Mouse (Mus musculus) embryonic facial prominence, embryonic 12.5 days (tissue): ENCODE results near the gene Tmem182. TPM values are rescaled to one million over a fixed set of nuclear protein-coding genes. Genes with fewer than 3 reads are reported as not detected.

Experiments
- ATAC-seq: fragments of 200-750 bp; cut with Nextera tagmentation; 2 replicates; pipeline ENCODE4 v1.8.0; 2017; ENCODE audit not compliant: insufficient number of reproducible peaks, insufficient read depth, low FRiP score, low TSS enrichment
- H3K27ac ChIP-seq: fragments of 300-500 bp; sonication (generic); 2 replicates; pipeline ENCODE4 v1.5.1; 2016; ENCODE audit warnings: mild to moderate bottlenecking
- H3K27me3 ChIP-seq: fragments of 300-500 bp; sonication (generic); 2 replicates; pipeline ENCODE4 v1.6.1; 2016; ENCODE audit warnings: mild to moderate bottlenecking, moderate library complexity
- H3K36me3 ChIP-seq: fragments of 300-500 bp; sonication (generic); 2 replicates; pipeline ENCODE4 v1.6.1; 2016; ENCODE audit warnings: mild to moderate bottlenecking
- H3K4me1 ChIP-seq: fragments of 300-500 bp; sonication (generic); 2 replicates; pipeline ENCODE4 v1.6.1; 2016
- H3K4me2 ChIP-seq: fragments of 300-500 bp; sonication (generic); replicated peaks from 2 replicates; pipeline ENCODE4 v1.6.1; 2016; ENCODE audit warnings: mild to moderate bottlenecking, moderate library complexity
- H3K4me3 ChIP-seq: fragments of 300-500 bp; sonication (generic); 2 replicates; pipeline ENCODE4 v1.5.1; 2016; ENCODE audit warnings: mild to moderate bottlenecking
- H3K9ac ChIP-seq: fragments of 300-500 bp; sonication (generic); 2 replicates; pipeline ENCODE4 v1.6.1; 2016; ENCODE audit warnings: mild to moderate bottlenecking, moderate library complexity
- H3K9me3 ChIP-seq: fragments of 300-500 bp; sonication (generic); 2 replicates; pipeline ENCODE4 v1.6.1; 2016; ENCODE audit warnings: mild to moderate bottlenecking, moderate library complexity
- WGBS: fragments of 180-500 bp; shearing (Covaris S2); methylation state at CpG from one replicate; pipeline ENCODE4 v1.1.7; 2016; 5-methylcytosine and 5-hydroxymethylcytosine counted together
- polyA plus RNA-seq: library from polyadenylated mRNA; unstranded; fragments of >200 nt; fragmentation: Nextera tagmentation; extraction: Ambion mirVana; gene quantifications from 2 replicates; pipeline ENCODE4 v1.2.1, GENCODE M21; 2016

Tmem182 gene
- polyA plus RNA-seq, 1 experiment from 2014 or later, result 0.69 TPM

- Histone ChIP-seq H3K4me3 (no peak overlapping the region), H3K36me3 (no peaks in the 10 kb centered on the region), H3K27me3 (no peaks in the 10 kb centered on the region), H3K27ac (no peak overlapping the region), H3K9ac (no peak overlapping the region), H3K4me1 (no peaks in the 10 kb centered on the region), H3K9me3 (no peaks in the 10 kb centered on the region), H3K4me2 (no peak overlapping the region)
- no peak for ATAC-seq
- WGBS, result 85% methylated on average over 5 of the region's 5 CpGs
Observed at GRCm38 (mm10) chr1:40800908-40801307, 4.5 kb upstream of the Tmem182 start.

- Histone ChIP-seq H3K9me3 (no peaks in the 10 kb centered on the region), H3K27me3 (no peaks in the 10 kb centered on the region), H3K36me3 (no peaks in the 10 kb centered on the region), H3K4me1 (no peaks in the 10 kb centered on the region), H3K9ac (no peak overlapping the region), H3K4me2 (no peak overlapping the region), H3K27ac (no peak overlapping the region), H3K4me3 (no peak overlapping the region)
- no peak for ATAC-seq
- WGBS, result 22% methylated on average over 3 of the region's 3 CpGs
Observed at GRCm38 (mm10) chr1:40802759-40803158, 2.6 kb upstream of the Tmem182 start.

- H3K27ac ChIP-seq, result no peak overlapping the region
- 86% methylated on average over 12 of the region's 12 CpGs for whole genome bisulfite sequencing
- H3K4me3 ChIP-seq, result no peak overlapping the region
- ATAC-seq, result no peak
- H3K9ac ChIP-seq, result no peak overlapping the region
- no peak overlapping the region for H3K4me2 ChIP-seq
- no peaks in the 10 kb centered on the region for H3K9me3 ChIP-seq
- H3K4me1 ChIP-seq, result no peaks in the 10 kb centered on the region
- H3K36me3 ChIP-seq, result no peaks in the 10 kb centered on the region
- no peaks in the 10 kb centered on the region for H3K27me3 ChIP-seq
Observed at GRCm38 (mm10) chr1:40804118-40804517, 1.3 kb upstream of the Tmem182 start.

- 90% methylated on average over 11 of the region's 11 CpGs for WGBS
- H3K27ac ChIP-seq, result no peak overlapping the region
- H3K4me3 ChIP-seq, result no peak overlapping the region
- H3K9me3 ChIP-seq, result no peaks in the 10 kb centered on the region
- no peaks in the 10 kb centered on the region for H3K36me3 ChIP-seq
- no peaks in the 10 kb centered on the region for H3K4me1 ChIP-seq
- H3K4me2 ChIP-seq, result no peak overlapping the region
- no peak overlapping the region for H3K9ac ChIP-seq
- H3K27me3 ChIP-seq, result no peaks in the 10 kb centered on the region
- ATAC-seq, result no peak
Observed at GRCm38 (mm10) chr1:40805891-40806290, 490 bp downstream of the Tmem182 start.

GRCm38 (mm10) chr1:40808643-40809042 lies 3.2 kb downstream of the Tmem182 start:
- no peak for ATAC-seq
- Histone ChIP-seq H3K27me3 (no peaks in the 10 kb centered on the region), H3K4me3 (no peak overlapping the region), H3K9ac (no peak overlapping the region), H3K9me3 (no peaks in the 10 kb centered on the region), H3K4me1 (no peaks in the 10 kb centered on the region), H3K36me3 (no peaks in the 10 kb centered on the region), H3K4me2 (no peak overlapping the region), H3K27ac (no peak overlapping the region)
- WGBS, result 84% methylated on average over 3 of the region's 3 CpGs

- no peaks in the 10 kb centered on the region for H3K36me3 ChIP-seq
- 62% methylated on average over 16 of the region's 16 CpGs for WGBS
- no peak overlapping the region for H3K27ac ChIP-seq
- no peak for ATAC-seq
- no peaks in the 10 kb centered on the region for H3K27me3 ChIP-seq
- H3K4me3 ChIP-seq, result no peak overlapping the region
- H3K4me2 ChIP-seq, result no peak overlapping the region
- no peaks in the 10 kb centered on the region for H3K4me1 ChIP-seq
- no peak overlapping the region for H3K9ac ChIP-seq
- no peaks in the 10 kb centered on the region for H3K9me3 ChIP-seq
Observed at GRCm38 (mm10) chr1:40815071-40815845, 9.9 kb downstream of the Tmem182 start.

GRCm38 (mm10) chr1:40824517-40824916 lies 19.1 kb downstream of the Tmem182 start:
- Histone ChIP-seq H3K27me3 (no peaks in the 10 kb centered on the region), H3K4me1 (no peaks in the 10 kb centered on the region), H3K4me2 (no peak overlapping the region), H3K27ac (no peak overlapping the region), H3K4me3 (no peak overlapping the region), H3K36me3 (no peaks in the 10 kb centered on the region), H3K9ac (no peak overlapping the region), H3K9me3 (no peaks in the 10 kb centered on the region)
- no peak for ATAC-seq
- 55% methylated on average over 4 of the region's 4 CpGs for WGBS

GRCm38 (mm10) chr1:40824936-40825335 lies 19.5 kb downstream of the Tmem182 start:
- Histone ChIP-seq H3K4me2 (no peak overlapping the region), H3K9me3 (no peaks in the 10 kb centered on the region), H3K4me3 (no peak overlapping the region), H3K4me1 (no peaks in the 10 kb centered on the region), H3K36me3 (no peaks in the 10 kb centered on the region), H3K27ac (no peak overlapping the region), H3K27me3 (no peaks in the 10 kb centered on the region), H3K9ac (no peak overlapping the region)
- ATAC-seq, result no peak
- WGBS, result 34% methylated on average over 8 of the region's 8 CpGs

GRCm38 (mm10) chr1:40825826-40826225 lies 20.4 kb downstream of the Tmem182 start:
- Histone ChIP-seq H3K36me3 (no peaks in the 10 kb centered on the region), H3K27ac (no peak overlapping the region), H3K4me1 (no peaks in the 10 kb centered on the region), H3K4me3 (no peak overlapping the region), H3K27me3 (no peaks in the 10 kb centered on the region), H3K4me2 (no peak overlapping the region), H3K9ac (no peak overlapping the region), H3K9me3 (no peaks in the 10 kb centered on the region)
- WGBS, result 73% methylated on average over 7 of the region's 7 CpGs
- ATAC-seq, result no peak

- ATAC-seq, result no peak
- Histone ChIP-seq H3K9ac (no peak overlapping the region), H3K9me3 (no peaks in the 10 kb centered on the region), H3K27ac (no peak overlapping the region), H3K27me3 (no peaks in the 10 kb centered on the region), H3K4me1 (no peaks in the 10 kb centered on the region), H3K4me2 (no peak overlapping the region), H3K36me3 (no peaks in the 10 kb centered on the region), H3K4me3 (no peak overlapping the region)
- 82% methylated on average over 10 of the region's 10 CpGs for WGBS
Observed at GRCm38 (mm10) chr1:40829213-40829914, 24.0 kb downstream of the Tmem182 start.

GRCm38 (mm10) chr1:40830712-40831507 lies 25.5 kb downstream of the Tmem182 start:
- Histone ChIP-seq H3K27me3 (no peaks in the 10 kb centered on the region), H3K4me3 (no peak overlapping the region), H3K27ac (no peak overlapping the region), H3K4me2 (no peak overlapping the region), H3K36me3 (no peaks in the 10 kb centered on the region), H3K4me1 (no peaks in the 10 kb centered on the region), H3K9me3 (no peaks in the 10 kb centered on the region), H3K9ac (no peak overlapping the region)
- ATAC-seq, result no peak
- WGBS, result 78% methylated on average over 4 of the region's 4 CpGs

GRCm38 (mm10) chr1:40835468-40835867 lies 30.1 kb downstream of the Tmem182 start:
- WGBS, result 85% methylated on average over 4 of the region's 4 CpGs
- Histone ChIP-seq H3K36me3 (no peaks in the 10 kb centered on the region), H3K27me3 (no peaks in the 10 kb centered on the region), H3K9me3 (no peaks in the 10 kb centered on the region), H3K4me3 (no peak overlapping the region), H3K4me1 (no peaks in the 10 kb centered on the region), H3K4me2 (no peak overlapping the region), H3K9ac (no peak overlapping the region), H3K27ac (no peak overlapping the region)
- no peak for ATAC-seq
